Mouse (Mus musculus) heart, adult 2 months (tissue): ENCODE measurements around the gene Zcchc9.

Experiments
- CTCF ChIP-seq: fragments of 200-600 bp; IDR thresholded peaks from 2 replicates; pipeline ENCODE4 v1.8.1; 2022; ENCODE audit warnings: antibody characterized with exemption, mild to moderate bottlenecking, moderate library complexity
- EP300 ChIP-seq: fragments of 200-500 bp; IDR thresholded peaks from 2 replicates; pipeline ENCODE4 v1.6.1; 2011; ENCODE audit warnings: low read depth, low read length, control low read depth; ENCODE audit not compliant: insufficient read depth
- POLR2A ChIP-seq: fragments of 200-500 bp; IDR thresholded peaks from 2 replicates; pipeline ENCODE4 v1.6.1; 2011; ENCODE audit warnings: mild to moderate bottlenecking, low read depth, low read length, control low read depth; ENCODE audit not compliant: insufficient read depth

GRCm38 (mm10) chr13:91801726-91802125 lies 5.8 kb downstream of the Zcchc9 start:
- TF ChIP-seq POLR2A, result no peak
- no peak for TF ChIP-seq EP300
- no peak for TF ChIP-seq CTCF
